9 mouse cellular contexts compared by ENCODE assay signal in genomic region chr3:104779949-104780348, GRCm38 (mm10). TPM values are rescaled to one million over a fixed set of nuclear protein-coding genes. Genes with fewer than 3 reads are reported as not detected.
A peak's percentile ranks its signal among the peaks of the same experiment; 100 is the strongest.
DNase-seq lines count a peak whose midpoint lies in the region; ATAC-seq and TF ChIP-seq lines count a peak whose summit lies in the region.
"Had no signal": no experiment of that assay in that cellular context is flagged by ENCODE, and none has a peak within 500 bp of the region (broad histone marks: within the 10 kb centered on the region; RNA-seq: fewer than 3 reads in every experiment).

No protein-coding gene starts in this region.

- no peak overlapping the region for H3K27ac ChIP-seq in midbrain, embryonic 11.5 days (ENCODE audit: low read depth, low read length)
- H3K27ac ChIP-seq in midbrain, embryonic 13.5 days = no peak overlapping the region
- no peak overlapping the region for H3K27ac ChIP-seq in heart, embryonic 13.5 days (replicated peaks)
- H3K27ac ChIP-seq in liver, adult 2 months (replicated peaks; ENCODE audit: insufficient read depth, low read depth, low read length) = no peak overlapping the region
- H3K27ac ChIP-seq in spleen, adult 2 months (ENCODE audit: insufficient read depth, low read length) = no peak overlapping the region
- H3K27ac ChIP-seq: hindbrain, embryonic 15.5 days had no signal

- ATAC-seq in midbrain, embryonic 11.5 days (ENCODE audit: low FRiP score) = peak; percentile 38; the same call in 1 of the 2 replicates
- ATAC-seq in midbrain, embryonic 13.5 days = no peak; the same call in 1 of the 2 replicates
- ATAC-seq in heart, embryonic 13.5 days (ENCODE audit: extremely low read depth, insufficient number of reproducible peaks, low FRiP score, low TSS enrichment) = no peak

- WGBS in midbrain, embryonic 11.5 days = 3% methylated on average over 7 of the region's 7 CpGs
- WGBS in midbrain, embryonic 13.5 days = 0% methylated on average over 7 of the region's 7 CpGs
- 2% methylated on average over 7 of the region's 7 CpGs for WGBS in heart, embryonic 13.5 days
- WGBS in liver, adult 2 months = 7% methylated on average over 7 of the region's 7 CpGs
- 5% methylated on average over 7 of the region's 7 CpGs for WGBS in spleen, adult 2 months

- H3K27me3 ChIP-seq in midbrain, embryonic 11.5 days (ENCODE audit: control insufficient read depth, insufficient read depth, low read length) = peaks cover 89% of the 10 kb centered on the region
- peaks cover 97% of the 10 kb centered on the region for H3K27me3 ChIP-seq in midbrain, embryonic 13.5 days
- H3K27me3 ChIP-seq in heart, embryonic 13.5 days (replicated peaks) = peaks cover 72% of the 10 kb centered on the region
- peaks cover 9% of the 10 kb centered on the region for H3K27me3 ChIP-seq in liver, adult 2 months (ENCODE audit: control insufficient read depth, insufficient read depth, low read length)
- H3K27me3 ChIP-seq in spleen, adult 2 months (ENCODE audit: control insufficient read depth, insufficient read depth, low read length) = peaks cover 14% of the 10 kb centered on the region

- H3K4me1 ChIP-seq in midbrain, embryonic 11.5 days (ENCODE audit: control insufficient read depth, insufficient read depth, low read length) = peaks cover 20% of the 10 kb centered on the region
- H3K4me1 ChIP-seq in midbrain, embryonic 13.5 days (replicated peaks) = peaks cover 20% of the 10 kb centered on the region
- peaks cover 53% of the 10 kb centered on the region for H3K4me1 ChIP-seq in heart, embryonic 13.5 days
- peaks cover 5% of the 10 kb centered on the region; the same call in 1 of the 2 replicates for H3K4me1 ChIP-seq in liver, adult 2 months (ENCODE audit: control insufficient read depth, insufficient read depth, low read length)
- peaks cover 19% of the 10 kb centered on the region; the same call in 1 of the 2 replicates for H3K4me1 ChIP-seq in spleen, adult 2 months (ENCODE audit: control insufficient read depth, insufficient read depth, insufficient read length)

- no peak overlapping the region for H3K4me3 ChIP-seq in midbrain, embryonic 11.5 days (ENCODE audit: low read depth, low read length)
- H3K4me3 ChIP-seq in midbrain, embryonic 13.5 days (replicated peaks) = no peak overlapping the region
- H3K4me3 ChIP-seq in heart, embryonic 13.5 days = no peak overlapping the region
- no peak overlapping the region for H3K4me3 ChIP-seq in liver, adult 2 months (ENCODE audit: insufficient read depth, low read depth, low read length)
- no peak overlapping the region for H3K4me3 ChIP-seq in spleen, adult 2 months (ENCODE audit: extremely low read depth, insufficient read depth, insufficient read length)

- TF ChIP-seq POLR2A in liver, adult 2 months (IDR thresholded peaks at IDR 0.05; ENCODE audit: extremely low read depth, insufficient read depth, low read length) = no peak
- TF ChIP-seq POLR2A in spleen, adult 2 months (IDR thresholded peaks at IDR 0.05; ENCODE audit: low read depth, low read length) = no peak

- no peak overlapping the region for H3K4me2 ChIP-seq in midbrain, embryonic 11.5 days
- no peak overlapping the region for H3K4me2 ChIP-seq in midbrain, embryonic 13.5 days (replicated peaks)
- H3K4me2 ChIP-seq in heart, embryonic 13.5 days = peak overlapping the region; percentile 100

- no peaks in the 10 kb centered on the region for H3K79me2 ChIP-seq in liver, adult 2 months (ENCODE audit: control insufficient read depth, insufficient read depth, low read length)

- peak; percentile 59 to 74 for DNase-seq in adrenal gland, adult 18-20 months (ENCODE audit: low spot score in 2 of 2)
- DNase-seq in adrenal gland, adult 8-10 months = no peak
- DNase-seq in midbrain, embryonic 11.5 days (ENCODE audit: low spot score, missing footprints) = peak; percentile 95
- peak; percentile 86 to 87 for DNase-seq in cerebellum, postnatal 10 days
- no peak for DNase-seq in liver, adult 2 months (ENCODE audit: extremely low read depth, low read depth, low spot score)
- DNase-seq in spleen, adult 2 months (ENCODE audit: low read depth in 1 of 2, low spot score in 2 of 2) = peak in 1 of 2 experiments; percentile 42

- no peaks in the 10 kb centered on the region for H3K36me3 ChIP-seq in midbrain, embryonic 11.5 days (ENCODE audit: control insufficient read depth, insufficient read depth, low read length)
- H3K36me3 ChIP-seq in midbrain, embryonic 13.5 days = no peaks in the 10 kb centered on the region
- no peaks in the 10 kb centered on the region for H3K36me3 ChIP-seq in heart, embryonic 13.5 days
- H3K36me3 ChIP-seq in liver, adult 2 months (ENCODE audit: control insufficient read depth, insufficient read depth, low read length) = no peaks in the 10 kb centered on the region
- H3K36me3 ChIP-seq in spleen, adult 2 months (ENCODE audit: control insufficient read depth, insufficient read depth, low read length) = no peaks in the 10 kb centered on the region
- H3K36me3 ChIP-seq: hindbrain, embryonic 15.5 days had no signal

- no peak overlapping the region for H3K9ac ChIP-seq in midbrain, embryonic 11.5 days (ENCODE audit: low read length)
- H3K9ac ChIP-seq in midbrain, embryonic 13.5 days (replicated peaks) = no peak overlapping the region
- no peak overlapping the region for H3K9ac ChIP-seq in heart, embryonic 13.5 days
- no peak overlapping the region for H3K9ac ChIP-seq in liver, adult 2 months (ENCODE audit: low read depth, low read length)
- H3K9ac ChIP-seq: hindbrain, embryonic 15.5 days had no signal

- H3K9me3 ChIP-seq in midbrain, embryonic 11.5 days (ENCODE audit: control insufficient read depth, low read length) = no peaks in the 10 kb centered on the region
- no peaks in the 10 kb centered on the region for H3K9me3 ChIP-seq in midbrain, embryonic 13.5 days
- H3K9me3 ChIP-seq in heart, embryonic 13.5 days = no peaks in the 10 kb centered on the region
- H3K9me3 ChIP-seq: hindbrain, embryonic 15.5 days had no signal

- peak; percentile 91 for TF ChIP-seq CTCF in liver, adult 2 months (IDR thresholded peaks at IDR 0.05; ENCODE audit: low read depth, low read length)
- TF ChIP-seq CTCF in spleen, adult 2 months (IDR thresholded peaks at IDR 0.05; ENCODE audit: extremely low read depth, insufficient read depth, insufficient read length, insufficient replicate concordance) = peak; percentile 90

RNA-seq across cellular contexts. Expression of gene Ppm1j, which starts 0.9 kb away (rescaled TPM):
- total RNA-seq in adrenal gland, adult 18-20 months (2021) = 1 to 10 TPM; 2.9 to 4.6 TPM
- 10 to 100 TPM in 2 of 4 experiments, 1 to 10 TPM in 2; 3.9 to 12.9 (median 9.3) TPM for total RNA-seq in adrenal gland, adult 8-10 months (2022)
- 0.44 and 0.97 TPM in 2 replicates for polyA plus RNA-seq in midbrain, embryonic 11.5 days (2014; fragmentation: Nextera tagmentation; extraction: Ambion mirVana)
- 0.30 and 0.77 TPM in 2 replicates for polyA plus RNA-seq in midbrain, embryonic 13.5 days (2015; fragmentation: Nextera tagmentation; extraction: Ambion mirVana)
- polyA plus RNA-seq in heart, embryonic 13.5 days (2015; fragmentation: Nextera tagmentation; extraction: Ambion mirVana) = 36.6 and 38.7 TPM in 2 replicates
- 0.28 and 0.54 TPM in 2 replicates for total RNA-seq in liver, adult 2 months (2014; rRNA removed)
- 0.65 and 1.4 TPM in 2 replicates for polyA plus RNA-seq in liver, adult 2 months (2012; rRNA removed)
- polyA plus RNA-seq in spleen, adult 2 months (2012; rRNA removed) = 13.1 and 15.8 TPM in 2 replicates

RNA-seq across cellular contexts. Expression of gene Fam19a3, which starts 1.7 kb away (rescaled TPM):
- total RNA-seq in adrenal gland, adult 18-20 months (2021) = 1 to 10 TPM in 1 of 2 experiments, under 1 TPM in 1; 0.60 to 1.2 TPM
- 1 to 10 TPM in 2 of 4 experiments, under 1 TPM in 2; 0.52 to 2.2 (median 1.1) TPM for total RNA-seq in adrenal gland, adult 8-10 months (2022)
- not detected in 2 replicates for polyA plus RNA-seq in midbrain, embryonic 11.5 days (2014; fragmentation: Nextera tagmentation; extraction: Ambion mirVana)
- polyA plus RNA-seq in midbrain, embryonic 13.5 days (2015; fragmentation: Nextera tagmentation; extraction: Ambion mirVana) = not detected in 2 replicates
- polyA plus RNA-seq in heart, embryonic 13.5 days (2015; fragmentation: Nextera tagmentation; extraction: Ambion mirVana) = 0.96 and 1.0 TPM in 2 replicates
- total RNA-seq in liver, adult 2 months (2014; rRNA removed) = under 0.01 and 0.07 TPM in 2 replicates
- 0.04 and 0.05 TPM in 2 replicates for polyA plus RNA-seq in liver, adult 2 months (2012; rRNA removed)
- polyA plus RNA-seq in spleen, adult 2 months (2012; rRNA removed) = 0.21 and 0.23 TPM in 2 replicates
- polyA plus RNA-seq: hindbrain, embryonic 15.5 days had no signal

RNA-seq across cellular contexts. Expression of gene Rhoc, which starts 8.2 kb away (rescaled TPM):
- total RNA-seq in adrenal gland, adult 18-20 months (2021) = 100 to 1,000 TPM; 105 to 116 TPM
- total RNA-seq in adrenal gland, adult 8-10 months (2022) = 100 to 1,000 TPM; 116 to 131 (median 124) TPM
- 78.2 and 82.0 TPM in 2 replicates for polyA plus RNA-seq in midbrain, embryonic 11.5 days (2014; fragmentation: Nextera tagmentation; extraction: Ambion mirVana)
- 39.7 and 43.2 TPM in 2 replicates for polyA plus RNA-seq in midbrain, embryonic 13.5 days (2015; fragmentation: Nextera tagmentation; extraction: Ambion mirVana)
- polyA plus RNA-seq in heart, embryonic 13.5 days (2015; fragmentation: Nextera tagmentation; extraction: Ambion mirVana) = 192 and 225 TPM in 2 replicates
- total RNA-seq in liver, adult 2 months (2014; rRNA removed) = 10.0 and 15.5 TPM in 2 replicates
- 9.1 and 11.7 TPM in 2 replicates for polyA plus RNA-seq in liver, adult 2 months (2012; rRNA removed)
- polyA plus RNA-seq in spleen, adult 2 months (2012; rRNA removed) = 15.1 and 18.0 TPM in 2 replicates

RNA-seq across cellular contexts. Expression of gene Mov10, which starts 38.4 kb away (rescaled TPM):
- total RNA-seq in adrenal gland, adult 18-20 months (2021) = 10 to 100 TPM in 1 of 2 experiments, 1 to 10 TPM in 1; 9.0 to 15.0 TPM
- total RNA-seq in adrenal gland, adult 8-10 months (2022) = 10 to 100 TPM; 19.8 to 26.6 (median 23.7) TPM
- polyA plus RNA-seq in midbrain, embryonic 11.5 days (2014; fragmentation: Nextera tagmentation; extraction: Ambion mirVana) = 9.5 and 9.9 TPM in 2 replicates
- polyA plus RNA-seq in midbrain, embryonic 13.5 days (2015; fragmentation: Nextera tagmentation; extraction: Ambion mirVana) = 6.2 and 8.7 TPM in 2 replicates
- polyA plus RNA-seq in heart, embryonic 13.5 days (2015; fragmentation: Nextera tagmentation; extraction: Ambion mirVana) = 37.1 and 47.6 TPM in 2 replicates
- total RNA-seq in liver, adult 2 months (2014; rRNA removed) = 9.3 and 12.4 TPM in 2 replicates
- 11.6 and 15.9 TPM in 2 replicates for polyA plus RNA-seq in liver, adult 2 months (2012; rRNA removed)
- polyA plus RNA-seq in spleen, adult 2 months (2012; rRNA removed) = 13.5 and 15.1 TPM in 2 replicates

Comparison
In these comparisons a context has a peak if more than half of its experiments do, and no peak if none do; other contexts are left out.
1. DNase-seq: peak in adrenal gland, adult 18-20 months (2 of 2), midbrain, embryonic 11.5 days (single experiment) and cerebellum, postnatal 10 days (2 of 2); none in adrenal gland, adult 8-10 months (single experiment) and liver, adult 2 months (single experiment).